Mouse (Mus musculus): Measurements from ENCODE around the gene Nxph4. TPM values are rescaled to one million over a fixed set of nuclear protein-coding genes. Genes with fewer than 3 reads are reported as not detected.

Gene Nxph4
- total RNA-seq, 2 experiments from 2014 or later: not detected

- no peak for ATAC-seq (replicated peaks; ENCODE audit: poor library complexity, severe bottlenecking)
Measured at GRCm38 (mm10) chr10:127496156-127496555, 38.2 kb downstream of the Nxph4 start.

DNA sequence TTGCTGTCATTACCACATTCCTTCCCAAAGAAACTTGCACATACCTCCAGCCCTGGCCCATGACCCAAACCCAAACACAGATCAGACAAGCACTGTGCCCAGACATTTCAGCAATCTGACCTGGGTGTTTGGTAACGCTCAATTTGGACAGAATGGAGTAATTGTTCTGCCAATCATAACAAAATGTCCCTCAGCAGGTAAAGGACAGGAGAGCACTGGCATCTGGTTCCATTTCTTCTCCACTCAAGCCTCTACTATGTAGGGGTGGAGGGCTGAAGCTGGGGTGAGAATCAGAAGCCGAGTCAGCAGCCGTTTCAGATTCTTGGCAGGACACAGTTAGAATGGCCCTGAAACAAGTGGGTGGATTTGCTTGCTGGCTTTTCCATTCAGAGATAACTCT is 42.2 kb downstream of the Nxph4 start:
- no peak for ATAC-seq (replicated peaks; ENCODE audit: poor library complexity, severe bottlenecking)

DNA sequence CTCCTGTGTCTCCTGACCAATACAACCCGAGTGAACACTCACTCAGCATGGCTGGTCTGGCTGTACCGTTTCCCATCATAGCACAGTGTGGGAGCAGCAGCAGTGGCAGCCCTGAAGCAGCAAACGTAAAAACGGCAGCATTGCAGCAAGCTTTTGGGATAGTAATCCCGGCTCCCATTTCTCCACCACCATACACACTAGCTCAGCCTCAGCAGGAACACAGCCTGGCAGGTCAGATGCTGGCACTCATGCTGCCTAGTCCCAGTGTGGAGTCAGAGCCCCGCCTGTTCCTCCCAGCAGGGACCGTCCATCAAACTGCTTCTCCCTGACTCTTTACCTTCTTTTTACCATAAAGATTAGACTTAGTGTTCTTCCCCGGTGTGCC is 43.2 kb downstream of the Nxph4 start:
- no peak for ATAC-seq (replicated peaks; ENCODE audit: poor library complexity, severe bottlenecking)

DNA sequence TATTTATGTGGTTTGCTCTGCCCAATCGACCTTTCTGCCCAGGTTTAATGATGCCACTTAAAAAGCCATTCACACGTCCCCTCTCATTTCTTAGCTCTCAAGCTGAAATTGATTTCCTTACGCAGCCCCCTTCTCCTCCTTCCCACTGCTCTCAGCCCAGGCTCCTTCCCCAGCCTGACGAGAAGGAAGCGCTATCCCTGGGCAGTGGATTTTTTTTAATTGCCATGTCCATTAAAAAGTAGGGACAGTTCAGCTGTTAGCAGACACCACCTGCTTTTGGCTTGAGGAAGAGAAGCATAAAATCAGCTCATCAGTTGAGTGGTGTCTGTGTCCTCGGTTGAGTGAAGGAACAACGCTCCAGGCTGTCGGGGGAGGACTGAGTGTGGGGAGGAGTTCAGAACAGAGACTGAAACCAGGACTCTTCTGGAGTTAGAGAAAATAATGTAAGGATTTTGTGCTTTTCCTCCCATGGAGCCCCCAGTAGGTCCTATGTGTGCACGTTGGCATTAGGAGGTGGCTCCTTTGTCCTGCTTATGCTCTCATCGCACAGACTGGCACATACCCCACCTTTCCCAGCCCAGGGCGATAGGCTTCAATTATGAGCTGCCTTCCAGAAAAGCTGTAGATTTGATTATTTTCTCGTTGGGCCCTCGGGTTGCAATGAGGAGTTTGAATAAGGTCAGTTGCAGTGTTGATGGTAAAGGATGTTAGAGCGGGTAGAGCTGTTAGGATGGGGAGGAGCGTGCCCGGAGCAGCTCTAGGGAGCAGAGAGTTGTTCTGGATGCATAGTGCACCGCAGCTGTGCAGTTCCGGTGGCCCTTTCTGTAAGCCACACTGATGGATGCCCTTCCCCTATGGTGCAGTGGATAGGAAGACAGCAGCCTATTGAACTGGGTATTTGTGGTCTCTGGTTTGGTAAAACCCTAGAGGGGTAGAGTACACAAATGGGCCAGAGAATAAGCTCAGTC is 43.9 kb downstream of the Nxph4 start:
- ATAC-seq (replicated peaks; ENCODE audit: poor library complexity, severe bottlenecking): no peak

DNA sequence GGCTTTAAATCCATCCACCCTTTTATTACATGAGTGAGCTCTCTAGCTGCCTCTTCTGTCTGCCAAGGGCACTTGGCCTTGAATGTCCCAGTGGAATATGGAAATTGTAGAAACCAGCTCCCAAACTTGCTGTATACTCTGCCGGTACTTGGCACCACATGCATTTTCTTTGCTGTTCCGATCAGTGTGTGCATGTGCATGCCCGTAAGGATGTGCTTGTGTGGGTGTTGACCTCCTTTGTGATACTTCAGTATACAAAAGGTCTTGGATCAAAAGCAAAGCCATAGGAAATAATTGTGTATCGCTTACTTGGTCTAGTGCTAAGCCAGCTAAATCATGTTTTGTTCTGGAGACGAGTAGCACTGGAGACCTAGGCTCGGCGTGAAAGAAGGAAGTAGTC is 45.5 kb downstream of the Nxph4 start:
- ATAC-seq (replicated peaks; ENCODE audit: poor library complexity, severe bottlenecking): no peak

DNA sequence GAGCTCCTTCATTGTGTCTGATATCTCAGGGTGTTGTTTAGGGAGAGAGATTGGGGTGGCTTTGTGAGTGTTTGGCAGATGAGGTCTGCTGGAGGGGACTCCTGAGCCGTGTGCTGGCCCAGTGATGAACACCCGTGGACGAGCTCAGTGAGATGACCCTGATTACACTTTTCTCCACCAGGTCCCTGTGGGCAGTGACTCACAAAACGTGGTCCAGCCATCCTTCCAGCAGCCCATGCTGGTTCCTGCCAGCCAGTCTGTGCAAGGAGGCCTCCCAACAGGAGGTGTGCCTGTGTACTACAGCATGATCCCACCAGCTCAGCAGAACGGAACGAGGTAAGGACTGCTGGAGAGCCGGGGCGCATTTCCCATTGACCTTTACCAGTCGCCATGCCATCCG is 49.1 kb downstream of the Nxph4 start:
- no peak for ATAC-seq (replicated peaks; ENCODE audit: poor library complexity, severe bottlenecking)

GRCm38 (mm10) chr10:127480833-127481813 is 53.2 kb downstream of the Nxph4 start:
- ATAC-seq (replicated peaks; ENCODE audit: poor library complexity, severe bottlenecking): peak; percentile 86

DNA sequence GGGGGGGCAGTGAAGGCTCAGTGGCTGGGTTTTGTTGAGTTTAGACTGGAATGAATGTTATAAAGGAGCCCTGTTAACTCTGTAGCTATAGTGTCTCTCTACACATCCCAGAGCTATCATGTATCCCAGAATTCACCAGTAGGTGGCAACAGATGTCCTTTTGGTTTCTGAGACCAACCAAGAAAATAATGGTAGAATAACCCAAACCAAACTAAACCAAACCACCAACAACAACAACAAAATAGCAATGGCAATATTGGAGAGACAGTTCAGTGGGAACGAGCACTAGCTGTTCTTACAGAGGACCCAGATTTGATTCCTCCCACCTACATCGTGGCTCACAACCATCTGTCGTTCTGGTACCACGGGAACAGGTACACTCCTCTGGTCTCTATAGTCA is 55.2 kb downstream of the Nxph4 start:
- no peak for ATAC-seq (replicated peaks; ENCODE audit: poor library complexity, severe bottlenecking)

GRCm38 (mm10) chr10:127477301-127477700 is 57.1 kb downstream of the Nxph4 start:
- no peak for ATAC-seq (replicated peaks; ENCODE audit: poor library complexity, severe bottlenecking)

DNA sequence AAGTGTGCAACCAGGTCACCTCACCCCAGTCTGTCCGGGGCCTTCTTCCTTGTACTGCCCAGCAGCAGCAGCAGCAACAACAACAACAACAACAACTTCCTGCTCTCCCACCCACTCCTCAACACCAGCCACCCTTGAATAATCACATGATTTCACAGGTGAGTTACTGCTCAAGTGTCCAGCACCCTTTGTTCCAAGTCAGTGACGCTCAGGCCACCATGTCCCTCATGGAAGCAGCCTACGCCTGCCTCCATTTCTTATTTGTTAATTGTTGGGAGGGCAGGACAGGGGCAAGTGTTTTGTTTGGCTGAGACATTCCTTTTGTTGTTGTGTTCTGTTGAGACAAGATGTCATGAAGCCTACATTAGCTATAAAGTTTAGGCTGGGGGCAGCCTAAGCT is 57.8 kb downstream of the Nxph4 start:
- ATAC-seq (replicated peaks; ENCODE audit: poor library complexity, severe bottlenecking): no peak

Other genes starting within 250 kb of the Nxph4 start
- 53.3 and 72.1 TPM in 2 replicates for gene Mbd6, start 245.5 kb downstream of the Nxph4 start, total RNA-seq (2014; fragmentation: Nextera tagmentation)
- 4.1 TPM in 2 replicates for gene Mbd6, start 245.5 kb downstream of the Nxph4 start, total RNA-seq (2017)
- gene Mars, start 222.8 kb downstream of the Nxph4 start, total RNA-seq (2014; fragmentation: Nextera tagmentation): 63.0 and 105 TPM in 2 replicates
- gene Mars, start 222.8 kb downstream of the Nxph4 start, total RNA-seq (2017): 193 and 221 TPM in 2 replicates
- 46.0 and 53.1 TPM in 2 replicates for gene Arhgap9, start 212.6 kb downstream of the Nxph4 start, total RNA-seq (2014; fragmentation: Nextera tagmentation)
- 34.7 and 51.8 TPM in 2 replicates for gene Arhgap9, start 212.6 kb downstream of the Nxph4 start, total RNA-seq (2017)
- not detected in 2 replicates for gene Gli1, start 192.6 kb downstream of the Nxph4 start, total RNA-seq (2014; fragmentation: Nextera tagmentation)
- not detected in 2 replicates for gene Gli1, start 192.6 kb downstream of the Nxph4 start, total RNA-seq (2017)
- not detected in 2 replicates for gene Inhbe, start 180.1 kb downstream of the Nxph4 start, total RNA-seq (2014; fragmentation: Nextera tagmentation)
- not detected in 2 replicates for gene Inhbe, start 180.1 kb downstream of the Nxph4 start, total RNA-seq (2017)
- not detected in 2 replicates for gene Inhbc, start 164.1 kb downstream of the Nxph4 start, total RNA-seq (2014; fragmentation: Nextera tagmentation)
- gene Inhbc, start 164.1 kb downstream of the Nxph4 start, total RNA-seq (2017): not detected in 2 replicates
- gene R3hdm2, start 154.2 kb downstream of the Nxph4 start, total RNA-seq (2014; fragmentation: Nextera tagmentation): 50.6 and 56.7 TPM in 2 replicates
- gene R3hdm2, start 154.2 kb downstream of the Nxph4 start, total RNA-seq (2017): 25.1 and 44.5 TPM in 2 replicates
- gene Stac3, start 32.9 kb downstream of the Nxph4 start, total RNA-seq (2014; fragmentation: Nextera tagmentation): 0.90 TPM in 1 of 2 replicates, not detected in the other
- gene Stac3, start 32.9 kb downstream of the Nxph4 start, total RNA-seq (2017): 0.13 and 0.26 TPM in 2 replicates
- 1.2 TPM in 1 of 2 replicates, not detected in the other for gene Ndufa4l2, start 19.6 kb downstream of the Nxph4 start, total RNA-seq (2014; fragmentation: Nextera tagmentation)
- gene Ndufa4l2, start 19.6 kb downstream of the Nxph4 start, total RNA-seq (2017): not detected in 2 replicates
- 126 and 187 TPM in 2 replicates for gene Shmt2, start 12.1 kb downstream of the Nxph4 start, total RNA-seq (2014; fragmentation: Nextera tagmentation)
- gene Shmt2, start 12.1 kb downstream of the Nxph4 start, total RNA-seq (2017): 102 and 103 TPM in 2 replicates
- gene Lrp1, start 86.6 kb upstream of the Nxph4 start, total RNA-seq (2014; fragmentation: Nextera tagmentation): 13.9 and 15.0 TPM in 2 replicates
- gene Lrp1, start 86.6 kb upstream of the Nxph4 start, total RNA-seq (2017): 5.7 and 18.1 TPM in 2 replicates
- gene Stat6, start 108.4 kb upstream of the Nxph4 start, total RNA-seq (2014; fragmentation: Nextera tagmentation): 71.6 and 82.1 TPM in 2 replicates
- 46.0 and 67.5 TPM in 2 replicates for gene Stat6, start 108.4 kb upstream of the Nxph4 start, total RNA-seq (2017)
- 14.7 and 18.9 TPM in 2 replicates for gene Nemp1, start 132.3 kb upstream of the Nxph4 start, total RNA-seq (2014; fragmentation: Nextera tagmentation)
- 21.7 TPM in 2 replicates for gene Nemp1, start 132.3 kb upstream of the Nxph4 start, total RNA-seq (2017)
- gene Nab2, start 134.0 kb upstream of the Nxph4 start, total RNA-seq (2014; fragmentation: Nextera tagmentation): 7.3 and 11.4 TPM in 2 replicates
- gene Nab2, start 134.0 kb upstream of the Nxph4 start, total RNA-seq (2017): 2.6 and 4.7 TPM in 2 replicates
- gene Myo1a, start 170.6 kb upstream of the Nxph4 start, total RNA-seq (2014; fragmentation: Nextera tagmentation): not detected in 2 replicates
- not detected in 2 replicates for gene Myo1a, start 170.6 kb upstream of the Nxph4 start, total RNA-seq (2017)
- not detected in 2 replicates for gene Tac2, start 189.9 kb upstream of the Nxph4 start, total RNA-seq (2014; fragmentation: Nextera tagmentation)
- not detected in 2 replicates for gene Tac2, start 189.9 kb upstream of the Nxph4 start, total RNA-seq (2017)
- 6.7 and 7.2 TPM in 2 replicates for gene Zbtb39, start 205.0 kb upstream of the Nxph4 start, total RNA-seq (2014; fragmentation: Nextera tagmentation)
- gene Zbtb39, start 205.0 kb upstream of the Nxph4 start, total RNA-seq (2017): 2.6 and 3.6 TPM in 2 replicates
- gene Gpr182, start 217.2 kb upstream of the Nxph4 start, total RNA-seq (2014; fragmentation: Nextera tagmentation): not detected in 2 replicates
- gene Gpr182, start 217.2 kb upstream of the Nxph4 start, total RNA-seq (2017): not detected in 2 replicates
- not detected in 2 replicates for gene Rdh1, start 225.2 kb upstream of the Nxph4 start, total RNA-seq (2014; fragmentation: Nextera tagmentation)
- not detected in 2 replicates for gene Rdh1, start 225.2 kb upstream of the Nxph4 start, total RNA-seq (2017)
- gene Rdh16f1, start 225.2 kb upstream of the Nxph4 start, total RNA-seq (2014; fragmentation: Nextera tagmentation): not detected in 2 replicates
- not detected in 2 replicates for gene Rdh16f1, start 225.2 kb upstream of the Nxph4 start, total RNA-seq (2017)
- not detected in 2 replicates for gene Rdh9, start 241.8 kb upstream of the Nxph4 start, total RNA-seq (2014; fragmentation: Nextera tagmentation)
- not detected in 2 replicates for gene Rdh9, start 241.8 kb upstream of the Nxph4 start, total RNA-seq (2017)